Mouse (Mus musculus) liver, embryonic 14.5 days (tissue): ENCODE data around the gene Cth. TPM values are rescaled to one million over a fixed set of nuclear protein-coding genes. Genes with fewer than 3 reads are reported as not detected.

Experiments
- ATAC-seq: fragments of 200-750 bp; cut with Nextera tagmentation; 2 replicates; pipeline ENCODE4 v1.8.0; 2017; ENCODE audit warnings: moderate number of reproducible peaks, mild to moderate bottlenecking, moderate library complexity; ENCODE audit not compliant: insufficient read depth
- DNase-seq, 3 experiments: peaks; one replicate each; pipeline ENCODE4 v3.0.0-alpha.2; 2012 to 2013; ENCODE audit warnings: low read depth in 3 of 3, low spot score in 3 of 3
- H3K27ac ChIP-seq: fragments of 300-500 bp; sonication (generic); 2 replicates; pipeline ENCODE4 v1.5.1; 2014; ENCODE audit warnings: moderate library complexity, mild to moderate bottlenecking, control low read depth, inconsistent platforms
- H3K27me3 ChIP-seq: fragments of 300-500 bp; sonication (generic); 2 replicates; pipeline ENCODE4 v1.6.1; 2014; ENCODE audit warnings: mild to moderate bottlenecking, low read length, moderate library complexity; ENCODE audit not compliant: control insufficient read depth, insufficient read depth
- H3K36me3 ChIP-seq: fragments of 300-500 bp; sonication (generic); replicated peaks from 2 replicates; pipeline ENCODE4 v1.6.1; 2014; ENCODE audit warnings: low read depth; ENCODE audit not compliant: control insufficient read depth, insufficient read depth
- H3K4me1 ChIP-seq, 2 experiments: fragments of 200-500 bp in 1 of 2; fragments of 300-500 bp in 1 of 2; sonication (generic) in 1 of 2; replicated peaks; 2 replicates each; pipeline ENCODE4 v1.6.1; 2012 to 2014; ENCODE audit warnings: antibody characterized with exemption in 1 of 2, inconsistent platforms in 1 of 2, low read length in 1 of 2; ENCODE audit not compliant: control insufficient read depth in 2 of 2, insufficient read depth in 2 of 2
- H3K4me2 ChIP-seq: fragments of 300-500 bp; sonication (generic); 2 replicates; pipeline ENCODE4 v1.6.1; 2014; ENCODE audit warnings: low read depth, mild to moderate bottlenecking, control low read depth, moderate library complexity
- H3K4me3 ChIP-seq, 2 experiments: fragments of 200-500 bp in 1 of 2; fragments of 300-500 bp in 1 of 2; sonication (generic) in 1 of 2; 2 replicates each; pipeline ENCODE4 v1.5.1; 2012 to 2014; ENCODE audit warnings: low read depth in 2 of 2, low read length in 2 of 2, mild to moderate bottlenecking in 2 of 2, control low read depth in 1 of 2, inconsistent platforms in 1 of 2, moderate library complexity in 1 of 2; ENCODE audit not compliant: insufficient read depth in 1 of 2
- H3K9ac ChIP-seq: fragments of 300-500 bp; sonication (generic); replicated peaks from 2 replicates; pipeline ENCODE4 v1.6.1; 2014; ENCODE audit warnings: mild to moderate bottlenecking, control low read depth, moderate library complexity
- H3K9me3 ChIP-seq: fragments of 300-500 bp; sonication (generic); 2 replicates; pipeline ENCODE4 v1.6.1; 2016; ENCODE audit warnings: low read length, mixed read lengths; ENCODE audit not compliant: control insufficient read depth
- CTCF ChIP-seq: IDR thresholded peaks from 2 replicates; pipeline ENCODE4 v1.5.1; 2016; ENCODE audit warnings: antibody characterized with exemption, low read depth, control low read depth
- EP300 ChIP-seq: IDR thresholded peaks from 2 replicates; pipeline ENCODE4 v1.6.1; 2016; ENCODE audit warnings: antibody characterized with exemption, low read depth
- WGBS: fragments of 180-500 bp; shearing (Covaris S2); extraction: QIAGEN DNeasy Blood & Tissue Kit; methylation state at CpG from one replicate; pipeline ENCODE4 v1.1.7; 2014; ENCODE audit not compliant: insufficient replicate concordance; 5-methylcytosine and 5-hydroxymethylcytosine counted together
- polyA plus RNA-seq, 2 experiments: library from polyadenylated mRNA; depleted of rRNA in 1 of 2; stranded (reverse) in 1 of 2; unstranded in 1 of 2; fragments of >200 nt; fragmentation: Nextera tagmentation in 1 of 2; extraction: Ambion mirVana in 1 of 2; gene quantifications; 2 replicates each; pipeline versions ENCODE4 v1.2.1 to v1.2.3; 2012 to 2014

Cth gene
- polyA plus RNA-seq, 2 experiments, result 25.3 to 32.6 TPM

- ATAC-seq, result no peak
- TF ChIP-seq EP300, result no peak
- no peak for TF ChIP-seq CTCF
- Histone ChIP-seq H3K4me3 (no peak overlapping the region), H3K4me1 (no peaks in the 10 kb centered on the region), H3K27ac (no peak overlapping the region), H3K9ac (no peak overlapping the region), H3K9me3 (no peaks in the 10 kb centered on the region), H3K36me3 (no peaks in the 10 kb centered on the region), H3K27me3 (no peaks in the 10 kb centered on the region), H3K4me2 (no peak overlapping the region)
- DNase-seq, result no peak
- 68% methylated on average over 1 of the region's 1 CpGs for WGBS
Measured at GRCm38 (mm10) chr3:157899986-157900385, 24.9 kb downstream of the Cth start.

GRCm38 (mm10) chr3:157897645-157898044 is 27.2 kb downstream of the Cth start:
- H3K4me3 ChIP-seq, result no peak overlapping the region
- H3K36me3 ChIP-seq, result no peaks in the 10 kb centered on the region
- H3K9me3 ChIP-seq, result no peaks in the 10 kb centered on the region
- 51% methylated on average over 3 of the region's 3 CpGs for WGBS
- DNase-seq, result no peak
- H3K4me2 ChIP-seq, result no peak overlapping the region
- no peak overlapping the region for H3K27ac ChIP-seq
- ATAC-seq, result no peak
- H3K4me1 ChIP-seq, result no peaks in the 10 kb centered on the region
- no peak overlapping the region for H3K9ac ChIP-seq
- TF ChIP-seq EP300 (no peak), CTCF (no peak)
- no peaks in the 10 kb centered on the region for H3K27me3 ChIP-seq

GRCm38 (mm10) chr3:157891819-157892218 is 33.1 kb downstream of the Cth start:
- Histone ChIP-seq H3K4me1 (no peaks in the 10 kb centered on the region), H3K4me2 (no peak overlapping the region), H3K27me3 (no peaks in the 10 kb centered on the region), H3K27ac (no peak overlapping the region), H3K9me3 (no peaks in the 10 kb centered on the region), H3K36me3 (no peaks in the 10 kb centered on the region), H3K9ac (no peak overlapping the region), H3K4me3 (no peak overlapping the region)
- no peak for ATAC-seq
- no peak for TF ChIP-seq CTCF
- no peak for TF ChIP-seq EP300
- DNase-seq, result no peak

DNA sequence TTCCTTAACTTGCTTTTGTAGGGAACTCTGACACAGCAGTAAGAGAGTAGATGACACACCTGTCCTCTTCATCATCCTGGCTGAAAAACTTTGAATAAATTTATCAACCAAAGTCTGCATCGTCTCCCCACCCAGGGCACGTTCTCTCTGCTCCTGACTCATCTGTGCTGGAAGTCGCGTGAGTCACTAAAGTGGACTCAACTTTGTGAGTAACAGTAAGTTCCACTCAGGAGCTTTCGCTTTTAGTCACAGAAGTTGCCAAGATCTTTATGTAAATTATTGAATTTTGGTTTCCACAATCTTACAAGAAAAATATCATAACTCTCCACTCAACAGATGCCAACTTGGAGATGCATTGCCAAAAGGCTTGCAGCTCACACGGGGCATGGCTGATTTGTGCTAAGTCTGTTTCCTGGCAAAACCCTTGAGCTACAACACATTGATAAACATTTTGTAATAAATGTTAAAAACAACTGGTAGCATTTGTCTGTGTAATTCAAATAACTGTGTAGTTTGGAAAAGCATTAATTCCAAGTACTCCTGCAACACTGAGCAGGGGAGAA is 40.7 kb downstream of the Cth start:
- Histone ChIP-seq H3K9ac (no peak overlapping the region), H3K27ac (no peak overlapping the region), H3K27me3 (no peaks in the 10 kb centered on the region), H3K36me3 (no peaks in the 10 kb centered on the region), H3K9me3 (no peaks in the 10 kb centered on the region), H3K4me3 (no peak overlapping the region), H3K4me1 (no peaks in the 10 kb centered on the region), H3K4me2 (no peak overlapping the region)
- ATAC-seq (no peak), DNase-seq (no peak)
- 71% methylated on average over 6 of the region's 6 CpGs for WGBS
- TF ChIP-seq CTCF, result no peak
- no peak for TF ChIP-seq EP300

DNA sequence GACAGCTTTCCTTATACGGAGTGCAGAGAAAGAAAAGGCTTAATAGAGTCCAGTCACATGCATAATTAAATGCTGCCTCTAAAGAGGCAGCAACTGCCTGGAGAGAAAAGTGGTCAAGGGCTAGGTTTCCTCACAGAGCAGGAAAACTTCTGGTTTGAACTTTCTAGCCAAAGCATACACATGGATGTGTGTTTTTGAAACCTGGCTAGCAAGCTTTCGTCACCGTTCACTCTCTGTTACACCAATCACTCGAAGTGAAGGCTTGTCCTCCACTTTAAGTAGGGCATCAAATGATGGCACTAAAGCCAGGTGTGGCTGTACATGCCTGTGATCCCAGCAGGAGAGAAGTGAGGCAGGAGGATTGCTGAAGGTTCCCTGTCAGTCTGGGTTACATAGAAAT is 41.8 kb downstream of the Cth start:
- H3K9me3 ChIP-seq, result no peaks in the 10 kb centered on the region
- H3K36me3 ChIP-seq, result no peaks in the 10 kb centered on the region
- no peak overlapping the region for H3K9ac ChIP-seq
- no peak for TF ChIP-seq EP300
- TF ChIP-seq CTCF, result no peak
- H3K4me2 ChIP-seq, result no peak overlapping the region
- 61% methylated on average over 4 of the region's 4 CpGs for WGBS
- no peak overlapping the region for H3K4me3 ChIP-seq
- no peaks in the 10 kb centered on the region for H3K27me3 ChIP-seq
- no peak for ATAC-seq
- DNase-seq, result no peak
- H3K4me1 ChIP-seq, result no peaks in the 10 kb centered on the region
- H3K27ac ChIP-seq, result no peak overlapping the region
